Mouse (Mus musculus) spleen, postnatal 10 days (tissue): ENCODE results near the gene Naa38.

Experiments used
- DNase-seq, 2 experiments: peaks; one replicate each; pipeline ENCODE4 v3.0.0; 2021 to 2022; ENCODE audit warnings: low spot score in 2 of 2

Gene Naa38

GRCm38 (mm10) chr11:69400083-69400850 is 5.0 kb downstream of the Naa38 start:
- no peak for DNase-seq

DNA sequence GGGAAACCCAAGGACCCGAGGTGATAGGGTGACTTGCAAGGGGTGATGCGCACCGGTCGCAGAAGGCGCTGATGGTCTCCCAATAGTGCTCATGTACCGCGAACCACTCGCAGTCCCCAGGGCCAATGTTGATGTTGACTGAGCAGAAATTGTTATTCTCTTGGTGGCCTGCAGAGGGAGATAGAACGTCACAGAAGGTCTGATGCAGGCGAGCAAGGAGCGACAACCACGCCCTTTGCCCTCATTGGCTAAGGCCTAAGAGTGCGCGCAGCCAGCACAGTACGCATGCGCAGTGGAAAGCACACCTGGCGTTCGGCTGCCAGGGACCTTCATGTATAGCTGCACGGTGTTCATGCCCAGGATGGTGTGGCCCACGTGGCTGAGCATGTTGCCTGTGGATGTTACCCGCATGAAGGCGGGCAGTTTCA is 5.9 kb downstream of the Naa38 start:
- peak; percentile 74 to 89 for DNase-seq

DNA sequence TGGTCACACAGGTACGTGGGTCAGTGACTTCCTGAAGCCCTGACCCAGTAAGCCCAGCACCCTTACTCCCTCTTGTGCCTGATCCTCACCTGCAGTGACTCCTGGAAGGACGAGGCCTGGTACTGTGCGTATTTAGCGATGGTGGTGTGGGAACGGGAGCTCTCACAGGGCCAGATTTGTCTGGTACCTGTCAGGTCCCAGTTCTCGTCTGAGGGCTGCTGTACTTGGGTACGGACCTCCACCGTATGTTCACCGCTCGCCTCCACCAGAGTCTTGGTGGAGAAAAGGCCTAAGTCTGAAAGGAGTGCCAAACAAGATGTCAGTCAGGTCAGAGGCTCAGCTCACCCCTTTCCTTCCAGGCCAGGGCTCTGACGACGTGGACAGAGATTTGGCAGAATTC is 6.7 kb downstream of the Naa38 start:
- no peak for DNase-seq

DNA sequence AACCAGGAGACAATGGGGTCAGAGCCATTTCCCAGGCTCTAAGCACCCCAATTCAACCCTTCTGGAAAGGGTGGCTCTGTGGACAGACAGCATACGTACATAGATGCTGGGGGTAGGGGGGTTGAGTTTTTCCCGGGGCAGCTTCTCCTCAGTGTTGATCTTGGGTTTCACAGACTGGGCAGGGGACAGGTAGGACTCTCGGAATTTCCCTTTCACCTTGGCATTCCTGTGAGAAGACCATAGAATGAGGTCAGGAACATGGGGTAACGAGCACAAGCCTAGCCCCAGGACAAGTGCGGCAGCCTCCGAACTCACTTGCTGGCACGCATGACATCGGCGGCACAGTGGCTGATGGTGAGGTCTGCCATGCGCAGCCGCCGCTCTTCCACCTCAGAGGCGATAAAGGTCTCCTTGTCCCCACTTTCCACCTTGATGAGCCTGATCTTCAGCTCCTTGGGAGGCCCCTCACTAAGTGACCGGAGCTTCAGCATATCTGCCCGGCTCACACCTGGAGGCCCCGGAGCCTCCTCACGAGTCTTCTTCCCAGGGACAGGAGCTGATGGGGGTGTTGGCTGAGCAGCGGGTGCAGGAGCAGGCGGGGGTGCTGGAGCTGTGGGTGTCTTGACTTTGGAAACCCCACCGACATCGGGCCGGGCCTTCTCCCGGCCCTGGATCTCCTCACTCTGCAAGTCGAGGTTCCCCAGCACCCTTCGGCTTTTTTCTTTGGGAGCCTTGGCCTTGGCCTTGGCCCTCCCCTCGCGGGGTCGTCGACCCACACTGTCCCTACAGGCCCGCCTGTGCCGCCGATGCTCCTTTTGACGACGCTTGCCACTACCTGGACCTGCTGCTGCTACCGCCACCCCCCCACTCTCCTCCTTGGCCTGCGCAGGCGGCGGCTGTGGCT is 8.7 kb downstream of the Naa38 start:
- DNase-seq: no peak

GRCm38 (mm10) chr11:69404595-69405396 is 9.5 kb downstream of the Naa38 start:
- DNase-seq: no peak

- no peak for DNase-seq
These were observed 10.3 kb downstream of the Naa38 start for GRCm38 (mm10) chr11:69405397-69406200.

DNA sequence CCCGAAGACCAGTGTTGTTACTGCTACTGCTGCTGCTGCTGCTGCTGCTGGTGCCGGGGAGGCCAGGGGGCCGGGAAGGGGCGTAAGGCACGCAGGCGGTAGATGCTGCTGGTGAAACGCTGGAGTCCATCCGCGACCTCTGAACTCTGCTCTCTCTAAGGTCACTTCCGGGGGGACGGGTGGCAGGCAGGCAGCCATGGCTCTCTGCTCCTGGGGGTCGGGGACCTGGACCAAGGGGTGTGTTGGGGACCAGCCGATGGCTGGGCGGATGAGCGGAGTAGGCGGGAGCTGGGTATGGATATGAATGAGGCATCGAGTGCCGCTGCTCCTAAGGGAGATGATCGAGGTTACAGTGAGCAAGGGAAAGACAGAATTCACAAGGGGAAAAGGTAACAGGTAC is 11.0 kb downstream of the Naa38 start:
- no peak for DNase-seq

- DNase-seq: no peak
These were observed 11.8 kb downstream of the Naa38 start for GRCm38 (mm10) chr11:69406867-69407723.

DNA sequence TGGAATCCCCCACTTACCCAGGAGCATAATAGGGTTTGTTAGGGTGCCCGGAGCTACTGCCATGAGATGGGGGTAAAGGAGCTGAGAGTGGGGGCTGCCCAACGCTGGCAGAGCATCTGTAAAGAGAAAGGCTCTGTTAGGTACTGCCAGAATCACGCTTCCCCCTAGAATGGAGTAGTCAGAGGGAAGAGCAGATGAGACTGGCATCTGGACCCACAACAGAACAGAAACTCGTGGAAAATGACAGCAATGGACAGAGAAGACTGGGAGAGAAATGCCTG is 12.4 kb downstream of the Naa38 start:
- DNase-seq: no peak

DNA sequence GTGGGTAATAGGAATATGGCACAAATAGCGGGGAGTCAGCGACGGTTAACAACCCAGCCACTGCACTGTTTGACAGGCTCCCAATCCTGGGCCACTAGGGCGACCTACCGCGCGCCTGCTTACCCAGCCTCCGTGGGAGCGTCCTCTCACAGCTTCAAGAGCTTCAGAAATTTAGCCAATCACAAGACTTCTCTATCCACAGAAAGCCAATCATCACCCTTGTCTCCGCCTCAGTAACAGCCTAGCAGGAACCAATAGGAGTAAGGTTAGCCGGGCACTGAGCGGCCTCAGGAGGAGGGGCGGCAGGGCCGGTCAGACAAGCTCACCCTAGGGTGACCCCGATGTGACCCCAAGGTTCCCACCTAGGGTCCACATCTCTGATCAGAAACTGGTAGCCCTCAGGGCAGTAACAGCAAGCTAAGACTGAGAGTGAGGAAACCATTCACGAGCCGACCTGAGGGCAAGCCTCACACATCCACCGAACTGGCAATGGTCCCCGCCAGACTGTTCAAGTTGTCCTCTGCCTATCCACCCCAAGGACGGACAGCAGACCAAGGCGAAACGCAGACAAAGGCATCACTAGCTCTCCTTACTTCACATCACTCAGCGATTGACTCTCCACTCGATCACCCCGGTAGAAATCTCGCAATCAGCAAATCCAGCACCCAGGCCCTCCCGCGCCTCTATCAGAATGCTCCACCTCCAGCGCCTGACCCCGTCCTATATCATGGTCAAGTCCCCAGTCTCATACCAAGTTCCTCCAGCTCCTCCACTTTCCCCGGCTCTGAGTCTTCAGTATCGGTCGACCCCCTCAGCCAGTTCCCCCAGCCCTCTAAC is 13.5 kb downstream of the Naa38 start:
- peak; percentile 77 to 78 for DNase-seq

DNA sequence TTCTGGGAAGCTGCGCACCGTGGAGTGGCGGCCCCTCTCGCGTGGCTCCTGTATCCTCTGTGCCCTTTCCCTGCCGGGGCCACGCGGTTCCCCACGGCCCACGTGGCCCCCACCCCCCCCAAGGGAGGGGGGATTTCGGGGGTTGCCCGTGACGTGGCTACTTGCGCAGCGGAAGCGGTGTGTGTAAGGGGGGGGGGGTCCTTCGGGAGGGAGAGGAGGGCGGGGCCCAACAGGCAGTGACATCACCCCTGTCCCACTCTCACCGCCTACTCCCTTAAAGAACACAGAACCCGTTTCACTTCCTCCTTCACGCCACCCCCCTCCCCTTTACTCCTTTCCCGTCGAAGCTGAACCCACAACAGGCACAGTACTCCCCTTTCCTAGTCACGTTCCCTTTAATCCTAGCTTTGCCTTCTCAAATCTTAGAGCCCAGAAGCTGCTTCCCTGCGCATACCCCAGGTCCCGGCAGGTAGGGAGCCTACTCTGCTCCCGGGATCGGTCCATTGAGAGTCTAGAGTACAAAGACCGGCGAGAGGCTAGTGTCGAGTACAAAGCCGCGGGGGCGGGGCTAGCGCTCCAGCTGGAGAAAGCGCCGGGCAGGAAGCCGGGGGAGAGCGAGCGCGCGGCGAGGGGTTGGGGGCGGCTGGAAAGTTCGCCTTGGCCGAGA is 14.2 kb downstream of the Naa38 start:
- DNase-seq: peak; percentile 86 to 87

GRCm38 (mm10) chr11:69410045-69410309 is 14.7 kb downstream of the Naa38 start:
- DNase-seq: no peak

- peak; percentile 72 to 73 for DNase-seq
These were observed 15.2 kb downstream of the Naa38 start for GRCm38 (mm10) chr11:69410310-69411072.

DNA sequence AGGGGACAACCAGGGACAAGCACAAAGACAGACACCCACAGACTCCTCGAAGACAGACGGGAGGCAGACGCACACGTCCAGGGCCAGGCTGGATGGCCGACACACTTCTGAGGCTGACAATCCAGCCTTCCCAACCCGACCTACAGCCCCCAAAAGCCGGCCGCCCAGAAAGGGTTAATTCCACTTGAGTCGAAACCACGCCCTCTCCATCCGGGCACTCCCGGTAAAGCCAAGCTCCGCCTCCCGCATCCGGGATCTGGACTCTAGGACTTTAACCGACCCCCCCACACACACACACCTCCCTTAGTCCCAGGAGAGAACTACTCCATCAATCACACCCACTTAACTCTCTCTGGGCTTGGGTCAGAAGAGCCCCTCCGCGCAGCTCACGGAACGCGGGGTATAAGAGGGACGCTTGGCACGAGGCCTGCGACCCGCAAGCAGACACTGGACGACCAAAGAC is 15.8 kb downstream of the Naa38 start:
- peak; percentile 80 to 93 for DNase-seq

- DNase-seq: peak; percentile 56 to 73
These were observed 16.4 kb downstream of the Naa38 start for GRCm38 (mm10) chr11:69411538-69412203.

DNA sequence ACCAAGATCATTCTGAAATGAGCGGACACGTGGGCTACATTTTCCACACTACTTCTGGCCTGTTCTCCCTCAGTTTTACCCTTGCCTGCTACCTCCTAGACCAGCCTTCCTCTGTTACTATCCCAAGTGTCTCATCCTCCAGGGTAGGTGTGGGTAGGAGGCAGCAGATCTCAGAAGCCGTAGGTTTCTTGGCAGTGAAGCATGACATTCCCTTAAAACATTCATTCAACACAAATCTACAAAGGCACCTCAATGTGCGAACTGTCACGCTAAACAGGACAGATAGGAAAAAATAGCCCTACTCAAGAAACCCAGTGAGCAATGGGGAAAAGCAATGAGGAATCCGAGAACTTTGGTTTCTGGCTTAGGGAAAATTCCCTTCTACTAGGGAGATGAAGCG is 17.3 kb downstream of the Naa38 start:
- no peak for DNase-seq
